Mouse (Mus musculus) neural tube, embryonic 12.5 days (tissue): ENCODE data around the gene Gpr176. TPM values are rescaled to one million over a fixed set of nuclear protein-coding genes. Genes with fewer than 3 reads are reported as not detected.
A peak's percentile ranks its signal among the peaks of the same experiment; 100 is the strongest.

ENCODE experiments used
- ATAC-seq: fragments of 200-750 bp; cut with Nextera tagmentation; 2 replicates; pipeline ENCODE4 v1.8.0; 2017; ENCODE audit warnings: low read depth, mild to moderate bottlenecking, moderate TSS enrichment, moderate library complexity; ENCODE audit not compliant: low FRiP score
- H3K27ac ChIP-seq: fragments of 300-500 bp; sonication (generic); 2 replicates; pipeline ENCODE4 v1.5.1; 2016
- H3K27me3 ChIP-seq: fragments of 300-500 bp; sonication (generic); replicated peaks from 2 replicates; pipeline ENCODE4 v1.6.1; 2016; ENCODE audit warnings: mild to moderate bottlenecking
- H3K36me3 ChIP-seq: fragments of 300-500 bp; sonication (generic); 2 replicates; pipeline ENCODE4 v1.6.1; 2016; ENCODE audit warnings: mild to moderate bottlenecking
- H3K4me1 ChIP-seq: fragments of 300-500 bp; sonication (generic); 2 replicates; pipeline ENCODE4 v1.6.1; 2016
- H3K4me2 ChIP-seq: fragments of 300-500 bp; sonication (generic); replicated peaks from 2 replicates; pipeline ENCODE4 v1.6.1; 2016; ENCODE audit warnings: mild to moderate bottlenecking
- H3K4me3 ChIP-seq: fragments of 300-500 bp; sonication (generic); 2 replicates; pipeline ENCODE4 v1.5.1; 2016
- H3K9ac ChIP-seq: fragments of 300-500 bp; sonication (generic); 2 replicates; pipeline ENCODE4 v1.6.1; 2016; ENCODE audit warnings: mild to moderate bottlenecking
- H3K9me3 ChIP-seq: fragments of 300-500 bp; sonication (generic); 2 replicates; pipeline ENCODE4 v1.6.1; 2016; ENCODE audit warnings: mild to moderate bottlenecking
- WGBS: fragments of 180-500 bp; shearing (Covaris S2); methylation state at CpG from one replicate; pipeline ENCODE4 v1.1.7; 2016; 5-methylcytosine and 5-hydroxymethylcytosine counted together
- polyA plus RNA-seq: library from polyadenylated mRNA; unstranded; fragments of >200 nt; fragmentation: Nextera tagmentation; extraction: Ambion mirVana; gene quantifications from 2 replicates; pipeline ENCODE4 v1.2.1, GENCODE M21; 2016

Gpr176 gene
- polyA plus RNA-seq, 1 experiment from 2014 or later = 2.3 TPM

DNA sequence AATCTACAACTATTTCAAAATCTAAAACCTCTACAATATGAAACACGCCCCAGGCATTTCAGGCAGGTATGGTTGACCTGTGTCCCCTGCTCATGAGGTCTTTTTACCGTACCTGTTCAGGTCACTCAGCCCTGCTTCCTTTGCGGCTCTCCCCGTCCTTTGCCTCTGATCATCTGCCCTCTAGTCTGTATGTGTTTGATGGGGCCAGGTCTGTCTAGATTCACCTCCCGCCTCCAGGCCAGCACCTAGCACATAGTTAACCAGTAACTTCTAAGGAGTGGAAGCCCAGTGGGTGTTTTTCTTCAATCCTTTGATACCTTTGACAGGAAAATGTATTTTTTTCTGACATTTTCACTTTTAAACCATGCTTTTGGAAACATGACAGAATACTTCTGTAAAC is 26.5 kb upstream of the Gpr176 start:
- no peak for ATAC-seq
- H3K9ac ChIP-seq = no peak overlapping the region
- no peaks in the 10 kb centered on the region for H3K4me1 ChIP-seq
- H3K27me3 ChIP-seq = no peaks in the 10 kb centered on the region
- no peak overlapping the region for H3K4me3 ChIP-seq
- H3K27ac ChIP-seq = no peak overlapping the region
- no peaks in the 10 kb centered on the region for H3K36me3 ChIP-seq
- no peak overlapping the region for H3K4me2 ChIP-seq
- no peaks in the 10 kb centered on the region for H3K9me3 ChIP-seq
- WGBS = 92% methylated on average over 5 of the region's 5 CpGs

DNA sequence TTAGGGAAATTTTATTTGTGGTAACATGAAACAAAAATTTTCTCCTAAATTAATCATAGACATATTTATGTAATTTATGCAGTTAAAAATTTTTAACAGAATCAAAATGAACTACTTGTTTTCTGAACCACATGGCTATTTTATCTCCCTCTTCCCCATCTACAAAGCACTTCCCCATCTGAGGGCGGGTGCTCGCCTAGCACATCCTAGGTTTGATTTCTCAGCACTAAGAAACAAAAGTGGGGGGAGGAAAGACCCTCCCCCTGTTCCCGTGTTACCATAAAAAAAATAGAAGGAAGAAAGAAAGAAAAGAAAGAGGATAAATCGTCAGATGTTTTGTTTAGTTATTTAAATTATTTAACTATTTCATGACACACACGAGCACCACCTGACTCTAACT is 18.0 kb upstream of the Gpr176 start:
- WGBS = 87% methylated on average over 5 of the region's 5 CpGs

DNA sequence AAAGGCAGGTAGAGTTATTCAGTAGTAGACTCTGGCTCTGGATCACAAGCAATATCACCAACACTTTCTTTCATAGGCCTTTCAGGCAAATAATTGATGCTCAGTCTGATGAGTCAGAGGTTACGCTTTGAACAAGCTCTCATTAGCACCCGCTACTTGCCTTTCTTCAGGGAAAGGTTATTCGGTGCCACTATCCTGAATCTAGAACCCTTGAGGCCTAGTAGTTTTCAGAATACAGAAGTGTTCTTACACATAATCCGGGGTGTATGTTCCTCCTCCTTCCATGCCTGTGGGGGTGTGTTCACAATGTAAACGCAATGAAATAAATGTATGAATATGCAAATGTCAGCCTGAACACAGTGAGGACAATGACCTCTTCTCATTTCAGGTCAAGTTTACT is 16.9 kb upstream of the Gpr176 start:
- no peak for ATAC-seq
- H3K9me3 ChIP-seq = no peaks in the 10 kb centered on the region
- no peak overlapping the region for H3K4me3 ChIP-seq
- H3K27me3 ChIP-seq = no peaks in the 10 kb centered on the region
- 82% methylated on average over 5 of the region's 5 CpGs for WGBS
- no peaks in the 10 kb centered on the region for H3K36me3 ChIP-seq
- no peak overlapping the region for H3K27ac ChIP-seq
- H3K4me1 ChIP-seq = 0 out of 2 replicates have a peak, but pooled peaks cover 6% of the 10 kb centered on the region
- no peak overlapping the region for H3K9ac ChIP-seq
- no peak overlapping the region for H3K4me2 ChIP-seq

More for the DNA sequence above, 18.0 kb upstream of the Gpr176 start:
- Histone ChIP-seq H3K9me3 (no peaks in the 10 kb centered on the region), H3K9ac (no peak overlapping the region), H3K4me1 (0 out of 2 replicates have a peak, but pooled peaks cover 6% of the 10 kb centered on the region), H3K4me3 (no peak overlapping the region), H3K27ac (no peak overlapping the region), H3K36me3 (no peaks in the 10 kb centered on the region), H3K27me3 (no peaks in the 10 kb centered on the region), H3K4me2 (no peak overlapping the region)
- no peak for ATAC-seq

DNA sequence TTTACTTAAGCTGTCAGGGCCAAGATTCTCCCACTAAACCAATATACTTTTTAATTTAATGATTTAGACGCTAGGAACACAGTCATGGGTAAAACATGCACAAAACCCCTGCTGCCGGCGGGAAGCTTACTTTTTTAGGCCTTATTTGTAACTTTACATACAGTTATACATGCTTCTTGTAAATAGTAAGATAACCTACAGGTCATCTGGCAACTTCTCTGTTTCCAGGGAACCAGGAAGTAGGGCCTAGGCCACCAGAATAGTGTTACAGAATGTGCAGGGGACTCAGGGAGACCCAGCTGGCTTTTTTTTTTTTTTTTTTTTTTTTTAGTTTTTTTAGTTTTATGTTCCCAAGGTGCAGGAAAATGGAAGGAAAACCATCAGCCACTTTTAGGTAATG is 16.4 kb upstream of the Gpr176 start:
- Histone ChIP-seq H3K27ac (no peak overlapping the region), H3K4me1 (0 out of 2 replicates have a peak, but pooled peaks cover 6% of the 10 kb centered on the region), H3K9me3 (no peaks in the 10 kb centered on the region), H3K4me2 (peak overlapping the region; percentile 70), H3K4me3 (no peak overlapping the region), H3K27me3 (no peaks in the 10 kb centered on the region), H3K36me3 (no peaks in the 10 kb centered on the region), H3K9ac (no peak overlapping the region)
- ATAC-seq = no peak
- WGBS = 82% methylated on average over 3 of the region's 3 CpGs

DNA sequence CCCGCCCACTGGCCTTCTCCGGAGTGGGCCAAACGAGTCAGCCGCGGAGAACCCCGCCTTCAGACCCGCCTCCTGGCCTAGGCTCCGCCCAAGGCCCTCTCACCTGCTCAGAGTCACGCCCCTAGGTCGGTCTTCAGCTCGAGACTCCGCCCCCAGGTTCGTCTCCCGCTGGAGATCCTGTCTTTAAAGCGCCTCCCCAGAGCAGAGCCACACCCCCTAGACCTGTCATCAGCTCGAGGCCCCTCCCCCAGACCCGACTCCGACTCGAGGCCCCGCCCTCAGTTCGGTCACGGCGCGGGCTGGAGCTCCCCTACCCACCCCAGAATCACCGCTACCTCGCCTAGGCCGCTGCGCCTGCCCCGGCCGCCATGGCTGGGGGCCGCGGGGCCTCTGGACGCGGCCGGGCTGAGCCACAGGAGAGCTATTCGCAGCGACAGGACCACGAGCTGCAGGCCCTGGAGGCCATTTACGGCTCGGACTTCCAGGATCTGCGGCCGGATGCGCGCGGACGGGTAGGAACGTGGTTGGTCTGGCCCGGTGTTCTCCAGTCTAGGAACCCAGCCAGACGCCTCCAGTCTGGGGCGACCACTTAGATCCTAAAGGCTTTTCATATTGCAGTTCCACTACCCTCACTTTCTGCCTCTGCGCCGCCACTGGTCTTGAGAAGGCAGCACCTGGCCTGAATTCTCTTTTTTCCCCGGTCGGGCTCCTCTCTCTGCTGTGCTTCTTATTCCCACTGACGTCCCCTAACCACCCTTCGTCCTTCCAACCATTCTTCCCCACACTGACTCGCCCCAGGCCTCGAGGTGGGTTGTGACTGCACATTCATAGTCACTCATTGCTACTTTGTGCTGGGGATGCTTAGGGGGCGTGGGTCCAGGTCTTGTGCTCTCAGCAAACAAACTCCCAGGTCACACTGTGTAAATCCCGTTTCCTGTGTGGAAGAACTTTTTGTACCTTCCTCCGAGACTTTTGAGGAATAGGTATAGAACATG is 15.4 kb upstream of the Gpr176 start, which contains the start of gene Eif2ak4:
Gene Eif2ak4 (plus strand): TSS at position 278 of the 995 bp plus-strand sequence.
- peak within 1 kb of the TSS; percentile 68 for H3K4me3 ChIP-seq
- H3K27ac ChIP-seq = peak within 1 kb of the TSS; percentile 32; the same call in 1 of the 2 replicates
- peak within 1 kb of the TSS; percentile 76 for H3K9ac ChIP-seq
- peak; percentile 97 for ATAC-seq
- H3K4me1 ChIP-seq = 0 out of 2 replicates have a peak, but pooled peaks cover 6% of the 10 kb centered on the region
- no peaks in the 10 kb centered on the region for H3K27me3 ChIP-seq
- H3K9me3 ChIP-seq = no peaks in the 10 kb centered on the region
- H3K4me2 ChIP-seq = peak within 1 kb of the TSS; percentile 70
- no peaks in the 10 kb centered on the region for H3K36me3 ChIP-seq
- WGBS = under 1% methylated on average over 61 of the region's 61 CpGs

DNA sequence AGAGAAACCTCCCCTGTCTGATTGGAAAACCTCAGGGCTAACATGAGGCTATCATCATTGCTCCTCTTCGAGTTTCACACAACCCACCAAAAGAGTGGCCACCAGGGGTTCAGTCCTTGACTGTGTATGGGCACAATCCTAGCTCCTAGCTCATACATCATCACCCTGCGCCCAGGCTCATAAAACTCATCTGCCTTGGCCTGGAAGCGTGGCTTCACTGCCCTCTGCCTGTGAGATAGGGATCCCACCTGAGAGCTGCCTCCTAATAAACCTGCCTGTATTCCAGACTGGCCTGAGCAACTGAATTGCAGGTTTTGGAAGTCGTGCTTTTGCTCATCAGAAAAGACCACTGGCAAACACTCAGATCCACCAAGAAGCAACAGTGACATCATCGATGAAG is 10.2 kb upstream of the Gpr176 start:
- Histone ChIP-seq H3K4me2 (no peak overlapping the region), H3K9me3 (no peaks in the 10 kb centered on the region), H3K9ac (no peak overlapping the region), H3K4me3 (no peak overlapping the region), H3K27ac (no peak overlapping the region), H3K4me1 (no peaks in the 10 kb centered on the region), H3K36me3 (no peaks in the 10 kb centered on the region), H3K27me3 (no peaks in the 10 kb centered on the region)
- 65% methylated on average over 5 of the region's 5 CpGs for WGBS
- no peak for ATAC-seq

DNA sequence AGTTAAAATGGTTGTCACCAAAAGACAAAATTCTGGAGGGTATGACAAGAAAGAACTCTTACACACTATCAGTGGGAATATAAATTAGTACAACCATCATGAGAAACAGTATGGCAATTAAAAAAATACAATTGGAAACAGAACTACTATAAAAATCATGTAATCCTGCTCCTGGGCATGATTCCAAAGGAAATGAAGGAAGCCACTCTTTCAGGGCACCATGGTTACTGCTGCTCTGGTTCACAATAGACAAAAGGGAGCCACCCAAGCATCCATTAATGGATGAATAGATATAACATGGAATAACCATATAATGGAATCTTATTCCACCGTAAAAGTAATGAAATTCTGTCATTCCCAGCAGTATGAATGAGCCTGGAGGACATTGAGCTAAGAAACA is 6.5 kb upstream of the Gpr176 start:
- no peak for ATAC-seq
- Histone ChIP-seq H3K36me3 (no peaks in the 10 kb centered on the region), H3K27me3 (no peaks in the 10 kb centered on the region), H3K4me3 (no peak overlapping the region), H3K4me1 (no peaks in the 10 kb centered on the region), H3K27ac (no peak overlapping the region), H3K9ac (no peak overlapping the region), H3K4me2 (no peak overlapping the region), H3K9me3 (no peaks in the 10 kb centered on the region)
- WGBS = 40% methylated on average over 1 of the region's 1 CpGs

DNA sequence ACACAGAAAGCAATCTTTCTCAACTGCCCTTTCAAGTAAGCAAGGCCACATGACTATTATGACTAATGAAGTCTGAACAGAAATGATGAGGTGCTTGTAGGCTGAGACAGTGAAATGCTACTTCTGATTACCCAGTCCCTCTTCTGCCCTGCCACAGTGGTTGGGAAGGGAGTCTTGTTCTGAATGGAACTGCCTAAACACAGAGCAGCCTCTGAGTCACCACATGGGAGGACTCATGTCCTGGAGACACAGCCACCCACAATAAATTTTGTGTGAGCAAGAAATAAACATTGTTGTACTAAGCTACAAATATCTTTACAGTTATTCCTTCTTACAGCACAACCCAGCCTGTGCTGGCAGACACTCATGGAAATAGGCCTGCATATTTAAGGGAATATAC is 2.7 kb upstream of the Gpr176 start:
- no peak for ATAC-seq

DNA sequence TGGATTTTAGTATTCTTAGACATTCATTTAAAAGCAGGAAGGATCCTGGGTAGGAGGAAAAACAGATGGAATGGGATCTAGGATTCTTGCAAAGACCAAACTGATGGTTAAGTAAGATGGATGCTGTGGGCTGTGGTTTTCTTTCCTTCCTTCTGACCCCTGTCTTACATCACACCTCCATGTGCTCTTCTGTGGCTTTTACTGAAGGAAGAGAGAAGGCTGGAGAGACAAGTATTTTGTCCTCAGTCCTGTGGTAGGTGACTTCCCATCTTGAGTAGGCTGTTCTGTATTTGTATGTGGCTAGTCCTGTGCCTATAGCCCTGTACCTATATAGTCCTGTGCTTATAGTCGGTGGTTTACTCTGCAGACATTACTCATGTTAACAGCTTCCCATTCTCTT is 2.3 kb upstream of the Gpr176 start:
- H3K27me3 ChIP-seq = peaks cover 18% of the 10 kb centered on the region
- H3K4me1 ChIP-seq = peaks cover 18% of the 10 kb centered on the region
- no peak overlapping the region for H3K27ac ChIP-seq
- H3K4me3 ChIP-seq = no peak overlapping the region
- H3K4me2 ChIP-seq = no peak overlapping the region
- no peak for ATAC-seq
- no peaks in the 10 kb centered on the region for H3K36me3 ChIP-seq
- 84% methylated on average over 1 of the region's 1 CpGs for WGBS
- no peaks in the 10 kb centered on the region for H3K9me3 ChIP-seq
- no peak overlapping the region for H3K9ac ChIP-seq

More for the DNA sequence above, 2.7 kb upstream of the Gpr176 start:
- Histone ChIP-seq H3K9ac (no peak overlapping the region), H3K4me2 (no peak overlapping the region), H3K27me3 (peaks cover 15% of the 10 kb centered on the region), H3K36me3 (no peaks in the 10 kb centered on the region), H3K4me1 (peaks cover 18% of the 10 kb centered on the region), H3K27ac (no peak overlapping the region), H3K9me3 (no peaks in the 10 kb centered on the region), H3K4me3 (no peak overlapping the region)

DNA sequence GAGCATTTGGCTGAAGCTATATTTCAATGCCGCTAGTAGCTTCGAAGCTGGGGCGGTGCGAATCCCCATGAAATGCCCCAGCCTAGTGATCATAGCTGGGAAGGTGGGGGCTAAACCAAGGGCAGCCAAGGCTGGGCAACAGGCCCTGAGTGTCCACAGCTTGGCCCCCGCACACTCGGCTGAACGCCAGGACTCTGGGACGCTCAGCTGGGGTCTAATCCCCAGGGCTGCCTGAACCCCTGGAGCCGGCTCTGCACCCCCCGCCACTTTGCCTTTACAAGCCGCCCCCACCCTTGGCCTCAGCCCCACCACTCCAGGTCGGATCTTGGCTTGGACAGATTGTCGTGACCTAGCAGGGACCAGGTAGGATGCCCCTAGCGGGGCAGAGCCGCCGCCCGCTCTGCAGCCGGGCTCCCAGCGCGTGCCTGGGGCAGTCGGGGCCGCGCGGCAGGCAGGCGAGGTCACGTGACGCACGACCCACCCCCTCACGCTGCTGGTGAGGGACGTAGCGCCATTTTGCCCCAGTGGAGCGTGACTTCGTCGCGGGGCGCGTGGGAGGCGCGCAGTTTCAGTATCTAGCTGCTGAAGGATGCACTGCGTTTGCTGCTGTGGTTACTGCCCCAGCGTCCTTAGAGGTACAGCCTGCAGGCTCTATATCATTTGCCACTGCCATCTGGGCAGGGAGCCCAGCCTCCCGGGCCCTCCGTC is 507 bp upstream of the Gpr176 start:
- H3K4me2 ChIP-seq = peak overlapping the region; percentile 90
- no peaks in the 10 kb centered on the region for H3K9me3 ChIP-seq
- H3K4me3 ChIP-seq = peak overlapping the region; percentile 44
- peaks cover 18% of the 10 kb centered on the region for H3K4me1 ChIP-seq
- H3K27me3 ChIP-seq = peaks cover 23% of the 10 kb centered on the region
- ATAC-seq = peak; percentile 91
- H3K27ac ChIP-seq = 0 out of 2 replicates have a peak overlapping the region, but pooled peaks have one; percentile 15
- no peaks in the 10 kb centered on the region for H3K36me3 ChIP-seq
- 2% methylated on average over 43 of the region's 43 CpGs for WGBS
- H3K9ac ChIP-seq = peak overlapping the region; percentile 57

DNA sequence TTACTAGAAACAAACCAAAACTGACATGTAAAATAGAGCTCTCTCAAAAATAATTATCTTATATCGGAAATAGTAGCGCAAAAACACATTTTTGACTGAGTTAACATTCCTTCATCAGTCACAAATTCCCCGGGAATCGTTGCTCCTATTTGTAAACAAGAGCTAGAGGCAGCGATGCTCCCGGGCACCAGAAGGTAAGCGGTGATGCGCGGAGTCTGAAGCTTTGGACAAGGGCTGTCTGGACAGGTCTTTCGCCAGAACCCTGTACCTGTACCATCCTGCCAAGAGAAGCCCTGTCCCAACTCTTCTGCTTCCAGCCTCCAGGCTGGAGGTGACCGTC is 688 bp downstream of the Gpr176 start:
- H3K4me2 ChIP-seq = peak overlapping the region; percentile 90
- H3K27ac ChIP-seq = no peak overlapping the region
- 11% methylated on average over 11 of the region's 11 CpGs for WGBS
- H3K36me3 ChIP-seq = no peaks in the 10 kb centered on the region
- peaks cover 23% of the 10 kb centered on the region for H3K27me3 ChIP-seq
- ATAC-seq = no peak
- H3K4me1 ChIP-seq = peaks cover 18% of the 10 kb centered on the region
- H3K9me3 ChIP-seq = no peaks in the 10 kb centered on the region
- peak overlapping the region; percentile 44 for H3K4me3 ChIP-seq
- peak overlapping the region; percentile 57 for H3K9ac ChIP-seq

DNA sequence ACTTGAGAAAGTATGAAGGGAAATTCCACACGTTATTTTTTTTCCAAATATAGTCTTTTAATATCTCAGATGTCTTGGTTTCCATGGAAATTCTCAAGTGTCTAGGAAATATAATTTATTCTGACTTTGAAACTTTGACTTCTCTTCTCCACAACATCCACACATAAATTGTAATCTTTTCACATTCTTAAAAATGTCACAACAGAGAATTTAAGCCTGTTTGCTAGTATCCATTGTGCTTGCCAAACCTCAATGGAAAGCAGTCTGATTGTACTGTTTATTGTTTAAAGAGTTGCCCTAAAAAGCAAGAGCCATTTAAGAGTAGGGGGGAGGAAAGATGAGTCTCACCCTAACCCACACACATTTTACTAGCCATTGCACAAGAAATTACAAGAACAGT is 1.4 kb downstream of the Gpr176 start:
- H3K4me3 ChIP-seq = no peak overlapping the region
- no peak overlapping the region for H3K9ac ChIP-seq
- H3K4me1 ChIP-seq = peaks cover 18% of the 10 kb centered on the region
- no peaks in the 10 kb centered on the region for H3K9me3 ChIP-seq
- H3K27ac ChIP-seq = no peak overlapping the region
- H3K4me2 ChIP-seq = no peak overlapping the region
- ATAC-seq = no peak
- WGBS = 51% methylated on average over 1 of the region's 1 CpGs
- peaks cover 23% of the 10 kb centered on the region for H3K27me3 ChIP-seq
- H3K36me3 ChIP-seq = no peaks in the 10 kb centered on the region
